Mouse (Mus musculus): Measurements from ENCODE around the gene Mrpl43.

Mrpl43 gene

DNA sequence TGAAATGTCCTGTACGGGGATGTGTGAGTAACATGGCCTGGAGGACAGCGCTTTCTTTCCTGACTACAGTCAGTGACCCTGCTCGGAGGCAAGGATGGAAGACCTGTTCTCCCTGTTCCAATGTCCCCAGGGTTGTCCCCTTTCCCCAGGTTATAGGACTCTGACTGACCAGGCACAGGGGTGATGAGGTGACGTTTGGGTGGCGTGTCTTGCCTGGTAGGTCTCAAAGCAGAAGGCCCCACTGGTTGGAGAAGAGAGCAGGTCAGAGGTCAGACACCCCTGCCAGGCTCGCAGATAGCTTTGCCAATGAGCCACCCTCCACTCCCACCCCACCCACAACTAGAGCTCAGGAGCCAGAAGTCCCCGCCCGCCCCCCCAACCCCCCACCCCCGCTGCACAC, 23.3 kb upstream of the Mrpl43 start:
- no peak for DNase-seq (ENCODE audit: low read depth, low spot score)

- no peak for DNase-seq (ENCODE audit: low read depth, low spot score)
Measured at GRCm38 (mm10) chr19:45028746-45029145, 22.5 kb upstream of the Mrpl43 start.

GRCm38 (mm10) chr19:45027848-45028247, 21.6 kb upstream of the Mrpl43 start:
- no peak for DNase-seq (ENCODE audit: low read depth, low spot score)

GRCm38 (mm10) chr19:45026958-45027670, 20.9 kb upstream of the Mrpl43 start:
- DNase-seq (ENCODE audit: low read depth, low spot score): no peak

GRCm38 (mm10) chr19:45025937-45026568, 19.8 kb upstream of the Mrpl43 start:
- no peak for DNase-seq (ENCODE audit: low read depth, low spot score)

- no peak for DNase-seq (ENCODE audit: low read depth, low spot score)
Measured at GRCm38 (mm10) chr19:45024775-45025174, 18.5 kb upstream of the Mrpl43 start.

GRCm38 (mm10) chr19:45023993-45024392, 17.8 kb upstream of the Mrpl43 start:
- no peak for DNase-seq (ENCODE audit: low read depth, low spot score)

GRCm38 (mm10) chr19:45021362-45021761, 15.1 kb upstream of the Mrpl43 start:
- no peak for DNase-seq (ENCODE audit: low read depth, low spot score)

- no peak for DNase-seq (ENCODE audit: low read depth, low spot score)
Measured at GRCm38 (mm10) chr19:45020348-45020747, 14.1 kb upstream of the Mrpl43 start.

DNA sequence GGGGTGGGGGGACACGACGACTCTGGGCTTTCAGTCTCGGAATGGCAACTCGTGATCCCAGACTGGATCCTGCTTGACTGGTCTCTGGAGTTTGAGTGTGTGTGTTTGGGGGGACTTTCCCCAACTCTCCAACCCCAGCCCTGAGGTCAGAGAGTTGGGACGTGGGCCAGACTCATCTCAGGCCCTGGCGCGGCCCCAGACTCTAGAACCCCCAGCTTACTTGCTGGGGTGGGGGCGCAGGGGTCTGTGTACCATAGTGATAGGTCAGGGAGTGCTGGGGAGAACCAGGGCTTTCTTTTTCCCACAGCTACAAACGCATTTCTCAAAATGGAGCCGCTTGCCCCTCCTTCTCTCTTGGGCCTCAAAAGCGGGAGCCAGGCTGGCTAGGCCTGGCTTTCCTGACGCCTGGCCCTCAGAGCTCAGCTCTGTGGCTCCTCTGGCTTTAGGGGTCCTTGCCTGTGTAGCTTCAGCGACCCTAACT, 12.1 kb upstream of the Mrpl43 start:
- DNase-seq (ENCODE audit: low read depth, low spot score): no peak

- DNase-seq (ENCODE audit: low read depth, low spot score): no peak
Measured at GRCm38 (mm10) chr19:45017909-45018308, 11.7 kb upstream of the Mrpl43 start.

- no peak for DNase-seq (ENCODE audit: low read depth, low spot score)
Measured at GRCm38 (mm10) chr19:45017216-45017771, 11.1 kb upstream of the Mrpl43 start.

GRCm38 (mm10) chr19:45016341-45017215, 10.3 kb upstream of the Mrpl43 start:
- no peak for DNase-seq (ENCODE audit: low read depth, low spot score)

DNA sequence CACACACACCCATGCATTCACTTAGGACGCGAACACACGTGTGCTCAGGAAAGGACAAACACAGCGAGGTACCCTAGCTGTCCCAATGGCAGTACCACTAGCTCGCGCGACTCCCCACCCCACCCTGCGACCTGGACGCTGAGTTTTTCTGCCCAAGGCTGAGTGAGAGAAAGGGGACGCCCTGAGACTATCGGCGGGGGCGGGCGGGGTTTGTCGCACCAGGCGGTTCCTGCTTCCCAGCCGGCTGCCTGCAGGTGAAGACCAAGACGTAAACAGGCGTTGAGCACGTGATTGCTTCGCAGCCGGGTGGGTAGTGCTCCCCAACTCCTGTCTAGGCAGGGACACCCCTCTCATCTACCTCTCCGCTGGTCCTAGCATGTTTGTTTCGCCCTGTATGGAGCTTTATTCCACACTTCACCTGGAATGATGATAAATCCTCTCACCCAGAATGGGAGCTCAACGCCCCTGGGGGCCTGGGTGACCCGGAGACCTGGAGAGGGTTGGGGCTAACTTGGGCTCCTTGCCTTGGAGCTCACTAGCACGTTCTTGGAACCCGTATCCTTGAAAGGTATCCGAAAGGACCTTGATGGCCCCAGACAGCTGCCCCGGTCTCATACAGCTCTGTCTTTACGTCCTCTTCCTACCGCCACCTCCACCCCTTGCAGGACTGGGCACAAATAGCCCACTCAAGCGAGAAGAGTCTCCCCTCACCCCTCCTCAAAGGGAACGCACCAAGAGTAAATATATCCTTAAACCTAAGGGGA, 9.5 kb upstream of the Mrpl43 start:
- DNase-seq (ENCODE audit: low read depth, low spot score): peak; percentile 66

DNA sequence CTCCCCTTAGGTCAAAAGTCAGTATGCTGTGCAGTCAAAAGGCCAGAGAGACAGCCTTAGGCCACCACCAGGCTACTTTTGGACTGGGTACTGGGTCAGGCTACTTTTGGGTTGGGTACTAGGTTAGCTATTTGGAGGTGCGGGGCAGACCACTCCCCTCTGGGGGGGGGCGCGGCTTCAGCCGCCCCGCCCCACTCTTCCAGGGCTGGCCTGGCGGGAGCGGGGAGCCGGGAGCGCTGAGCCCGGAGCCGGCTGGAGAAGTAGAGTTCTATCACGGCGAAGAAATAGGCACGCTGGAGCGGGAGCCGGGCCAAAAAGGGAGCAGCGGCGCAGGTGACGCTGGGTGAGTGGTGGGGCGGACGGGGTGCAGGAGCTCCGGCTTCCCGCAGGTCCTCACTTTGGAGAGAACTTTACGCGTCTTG, 8.8 kb upstream of the Mrpl43 start:
- DNase-seq (ENCODE audit: low read depth, low spot score): no peak

- DNase-seq (ENCODE audit: low read depth, low spot score): peak; percentile 57
Measured at GRCm38 (mm10) chr19:45014335-45014971, 8.2 kb upstream of the Mrpl43 start, which contains the start of gene Lzts2. Gene Lzts2, plus strand, starts transcription at chr19:45014414.

- no peak for DNase-seq (ENCODE audit: low read depth, low spot score)
Measured at GRCm38 (mm10) chr19:45013581-45014225, 7.5 kb upstream of the Mrpl43 start.

- DNase-seq (ENCODE audit: low read depth, low spot score): peak; percentile 59
Measured at GRCm38 (mm10) chr19:45012636-45013035, 6.4 kb upstream of the Mrpl43 start.

DNA sequence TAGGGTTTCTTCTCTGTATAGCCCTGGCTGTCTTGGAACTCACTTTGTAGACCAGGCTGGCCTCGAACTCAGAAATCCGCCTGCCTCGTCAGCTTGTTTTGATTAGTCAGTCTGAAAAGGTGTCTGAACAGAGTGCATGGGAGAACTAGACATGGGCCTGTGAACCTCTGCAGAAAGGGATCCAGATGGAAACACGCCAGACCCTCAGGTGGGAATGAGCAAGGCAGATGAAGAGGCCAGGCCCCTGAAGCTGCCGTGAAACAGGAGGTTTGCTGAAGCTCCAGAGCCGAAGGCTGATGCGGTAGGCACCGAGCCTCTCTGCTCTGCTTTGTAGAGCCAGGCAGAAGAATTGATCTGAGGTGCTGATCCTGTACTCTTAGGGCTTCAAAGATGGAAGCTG, 6.0 kb upstream of the Mrpl43 start:
- DNase-seq (ENCODE audit: low read depth, low spot score): no peak

DNA sequence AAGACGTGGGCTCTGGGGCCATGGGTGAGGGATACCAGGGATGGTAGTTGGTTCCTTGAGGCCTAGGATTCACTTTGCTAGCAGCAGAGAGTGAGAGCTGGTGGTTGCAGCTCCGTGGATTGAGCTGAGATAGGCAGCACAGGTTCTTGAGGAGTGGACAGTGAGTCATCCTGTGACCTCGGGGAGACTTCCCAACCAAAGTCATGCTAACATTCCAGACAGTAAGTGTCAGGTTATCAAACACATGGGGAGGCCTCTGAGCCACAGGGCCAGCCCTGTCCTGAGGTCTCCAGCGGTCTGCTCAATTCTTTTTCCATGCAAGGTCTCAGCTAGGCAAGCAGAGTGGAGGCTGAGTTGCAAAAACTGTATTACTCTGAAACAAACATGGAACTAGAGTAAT, 4.4 kb upstream of the Mrpl43 start:
- DNase-seq (ENCODE audit: low read depth, low spot score): no peak

Data from ES-CJ7 (cell line).